Comparison of ENCODE assay signal across 8 mouse cellular contexts in genomic region chr2:90941744-90942143, GRCm38 (mm10). TPM values are rescaled to one million over a fixed set of nuclear protein-coding genes. Genes with fewer than 3 reads are reported as not detected.
A peak's percentile ranks its signal among the peaks of the same experiment; 100 is the strongest.
DNase-seq lines count a peak whose midpoint lies in the region; ATAC-seq and TF ChIP-seq lines count a peak whose summit lies in the region.
"Had no signal": no experiment of that assay in that cellular context is flagged by ENCODE, and none has a peak within 500 bp of the region (broad histone marks: within the 10 kb centered on the region; RNA-seq: fewer than 3 reads in every experiment).

No protein-coding gene starts in this region.

- H3K4me3 ChIP-seq in megakaryocyte, embryonic 14.5 days (replicated peaks) = peak overlapping the region; percentile 97
- peak overlapping the region; percentile 87 for H3K4me3 ChIP-seq in forebrain, embryonic 16.5 days (replicated peaks; ENCODE audit: low read length)
- peak overlapping the region; percentile 97 for H3K4me3 ChIP-seq in liver, embryonic 12.5 days
- H3K4me3 ChIP-seq in stomach, postnatal 0 days (ENCODE audit: low read depth, low read length) = peak overlapping the region; percentile 99; the same call in 1 of the 2 replicates

- WGBS in forebrain, embryonic 16.5 days = 37% methylated on average over 2 of the region's 2 CpGs
- WGBS in liver, embryonic 12.5 days (ENCODE audit: insufficient replicate concordance) = 63% methylated on average over 2 of the region's 2 CpGs
- WGBS in stomach, postnatal 0 days = 44% methylated on average over 2 of the region's 2 CpGs

- no peak for TF ChIP-seq CTCF in stomach, postnatal 0 days (IDR thresholded peaks at IDR 0.05; ENCODE audit: low read depth)

- no peak for TF ChIP-seq EP300 in stomach, postnatal 0 days (optimal IDR thresholded peaks at IDR 0.05)

- peaks cover 57% of the 10 kb centered on the region for H3K4me1 ChIP-seq in megakaryocyte, embryonic 14.5 days
- peaks cover 27% of the 10 kb centered on the region for H3K4me1 ChIP-seq in forebrain, embryonic 16.5 days (replicated peaks; ENCODE audit: control insufficient read depth, insufficient read depth, low read length)
- peaks cover 61% of the 10 kb centered on the region for H3K4me1 ChIP-seq in liver, embryonic 12.5 days
- H3K4me1 ChIP-seq in stomach, postnatal 0 days (replicated peaks; ENCODE audit: control insufficient read depth, insufficient read depth) = peaks cover 5% of the 10 kb centered on the region; the same call in 1 of the 2 replicates

- H3K9me3 ChIP-seq in megakaryocyte, embryonic 14.5 days = no peaks in the 10 kb centered on the region
- H3K9me3 ChIP-seq in forebrain, embryonic 16.5 days (ENCODE audit: control insufficient read depth, low read length) = no peaks in the 10 kb centered on the region
- H3K9me3 ChIP-seq in liver, embryonic 12.5 days (replicated peaks) = no peaks in the 10 kb centered on the region
- H3K9me3 ChIP-seq in stomach, postnatal 0 days (ENCODE audit: control insufficient read depth, low read length) = no peaks in the 10 kb centered on the region

- H3K27ac ChIP-seq in forebrain, embryonic 16.5 days (ENCODE audit: low read length) = no peak overlapping the region
- H3K27ac ChIP-seq in liver, embryonic 12.5 days = no peak overlapping the region
- no peak overlapping the region for H3K27ac ChIP-seq in stomach, postnatal 0 days (replicated peaks)

- no peak for ATAC-seq in megakaryocyte, adult 5-6 weeks (ENCODE audit: poor library complexity, severe bottlenecking)
- ATAC-seq in forebrain, embryonic 16.5 days = no peak
- ATAC-seq in liver, embryonic 12.5 days = no peak
- no peak for ATAC-seq in stomach, postnatal 0 days (ENCODE audit: low FRiP score, low TSS enrichment)
- no peak for ATAC-seq in megakaryocyte-erythroid progenitor cell, adult 5-6 weeks (replicated peaks; ENCODE audit: low FRiP score, low TSS enrichment, poor library complexity, severe bottlenecking)

- no peak overlapping the region for H3K9ac ChIP-seq in forebrain, embryonic 16.5 days (replicated peaks; ENCODE audit: low read depth, low read length)
- H3K9ac ChIP-seq in liver, embryonic 12.5 days = peak overlapping the region; percentile 97
- H3K9ac ChIP-seq in stomach, postnatal 0 days (ENCODE audit: low read length) = no peak overlapping the region

- H3K4me2 ChIP-seq in forebrain, embryonic 16.5 days (ENCODE audit: low read length) = peak overlapping the region; percentile 62
- peak overlapping the region; percentile 82 for H3K4me2 ChIP-seq in liver, embryonic 12.5 days
- peak overlapping the region; percentile 84 for H3K4me2 ChIP-seq in stomach, postnatal 0 days (replicated peaks; ENCODE audit: low read depth)

- peaks cover 11% of the 10 kb centered on the region for H3K36me3 ChIP-seq in megakaryocyte, embryonic 14.5 days (replicated peaks; ENCODE audit: low read length)
- H3K36me3 ChIP-seq in forebrain, embryonic 16.5 days (ENCODE audit: control insufficient read depth, insufficient read depth) = no peaks in the 10 kb centered on the region
- peaks cover 24% of the 10 kb centered on the region for H3K36me3 ChIP-seq in liver, embryonic 12.5 days
- H3K36me3 ChIP-seq in stomach, postnatal 0 days (ENCODE audit: control insufficient read depth, insufficient read depth, low read length) = no peaks in the 10 kb centered on the region

- no peak for DNase-seq in stomach, postnatal 0 days (ENCODE audit: low spot score)
- DNase-seq in layer of hippocampus, adult 11-12 months (ENCODE audit: low spot score) = no peak
- DNase-seq: adrenal gland, postnatal 25 days had no signal

- no peaks in the 10 kb centered on the region for H3K27me3 ChIP-seq in megakaryocyte, embryonic 14.5 days (replicated peaks)
- H3K27me3 ChIP-seq in forebrain, embryonic 16.5 days (replicated peaks; ENCODE audit: control insufficient read depth, insufficient read depth, low read length) = no peaks in the 10 kb centered on the region
- H3K27me3 ChIP-seq in liver, embryonic 12.5 days (replicated peaks) = no peaks in the 10 kb centered on the region
- H3K27me3 ChIP-seq in stomach, postnatal 0 days (ENCODE audit: control insufficient read depth, insufficient read depth, low read length) = no peaks in the 10 kb centered on the region

RNA-seq across cellular contexts. Expression of gene Celf1, which starts 1.6 kb away (rescaled TPM):
- 8.0 and 10.4 TPM in 2 replicates for polyA plus RNA-seq in megakaryocyte, embryonic 14.5 days (2012; ENCODE audit: insufficient read depth, low replicate concordance)
- total RNA-seq in megakaryocyte, adult 5-6 weeks (2015) = 33.7 and 34.7 TPM in 2 replicates
- total RNA-seq in megakaryocyte, adult 5-6 weeks (2017) = 31.3 and 34.1 TPM in 2 replicates
- 130 and 144 TPM in 2 replicates for polyA plus RNA-seq in forebrain, embryonic 16.5 days (2015; fragmentation: Nextera tagmentation; extraction: Ambion mirVana)
- 79.4 and 81.3 TPM in 2 replicates for polyA plus RNA-seq in liver, embryonic 12.5 days (2016; fragmentation: Nextera tagmentation; extraction: Ambion mirVana)
- 31.0 and 33.7 TPM in 2 replicates for polyA plus RNA-seq in stomach, postnatal 0 days (2015; fragmentation: Nextera tagmentation; extraction: Ambion mirVana)
- total RNA-seq in megakaryocyte-erythroid progenitor cell, adult 5-6 weeks (2014; fragmentation: Nextera tagmentation) = 82.1 and 92.9 TPM in 2 replicates
- total RNA-seq in megakaryocyte-erythroid progenitor cell, adult 5-6 weeks (2017) = 57.9 and 75.2 TPM in 2 replicates

RNA-seq across cellular contexts. Expression of gene Ndufs3, which starts 37.1 kb away (rescaled TPM):
- polyA plus RNA-seq in megakaryocyte, embryonic 14.5 days (2012; ENCODE audit: insufficient read depth, low replicate concordance) = 16.0 and 56.8 TPM in 2 replicates
- 113 and 119 TPM in 2 replicates for total RNA-seq in megakaryocyte, adult 5-6 weeks (2015)
- total RNA-seq in megakaryocyte, adult 5-6 weeks (2017) = 61.6 and 70.9 TPM in 2 replicates
- 211 and 212 TPM in 2 replicates for polyA plus RNA-seq in forebrain, embryonic 16.5 days (2015; fragmentation: Nextera tagmentation; extraction: Ambion mirVana)
- polyA plus RNA-seq in liver, embryonic 12.5 days (2016; fragmentation: Nextera tagmentation; extraction: Ambion mirVana) = 171 and 177 TPM in 2 replicates
- 224 and 230 TPM in 2 replicates for polyA plus RNA-seq in stomach, postnatal 0 days (2015; fragmentation: Nextera tagmentation; extraction: Ambion mirVana)
- 200 and 247 TPM in 2 replicates for total RNA-seq in megakaryocyte-erythroid progenitor cell, adult 5-6 weeks (2014; fragmentation: Nextera tagmentation)
- total RNA-seq in megakaryocyte-erythroid progenitor cell, adult 5-6 weeks (2017) = 96.1 and 109 TPM in 2 replicates

RNA-seq across cellular contexts. Expression of gene Kbtbd4, which starts 37.2 kb away (rescaled TPM):
- polyA plus RNA-seq in megakaryocyte, embryonic 14.5 days (2012; ENCODE audit: insufficient read depth, low replicate concordance) = 2.4 and 5.0 TPM in 2 replicates
- 9.1 and 11.3 TPM in 2 replicates for total RNA-seq in megakaryocyte, adult 5-6 weeks (2015)
- 9.3 and 14.1 TPM in 2 replicates for total RNA-seq in megakaryocyte, adult 5-6 weeks (2017)
- polyA plus RNA-seq in forebrain, embryonic 16.5 days (2015; fragmentation: Nextera tagmentation; extraction: Ambion mirVana) = 61.9 and 62.3 TPM in 2 replicates
- polyA plus RNA-seq in liver, embryonic 12.5 days (2016; fragmentation: Nextera tagmentation; extraction: Ambion mirVana) = 22.6 and 26.0 TPM in 2 replicates
- polyA plus RNA-seq in stomach, postnatal 0 days (2015; fragmentation: Nextera tagmentation; extraction: Ambion mirVana) = 16.4 and 18.4 TPM in 2 replicates
- total RNA-seq in megakaryocyte-erythroid progenitor cell, adult 5-6 weeks (2014; fragmentation: Nextera tagmentation) = 14.3 and 18.7 TPM in 2 replicates
- 28.6 and 32.0 TPM in 2 replicates for total RNA-seq in megakaryocyte-erythroid progenitor cell, adult 5-6 weeks (2017)

RNA-seq across cellular contexts. Expression of gene C1qtnf4, which starts 56.1 kb away (rescaled TPM):
- polyA plus RNA-seq in megakaryocyte, embryonic 14.5 days (2012; ENCODE audit: insufficient read depth, low replicate concordance) = 0.18 TPM in 1 of 2 replicates, not detected in the other
- total RNA-seq in megakaryocyte, adult 5-6 weeks (2015) = not detected in 2 replicates
- total RNA-seq in megakaryocyte, adult 5-6 weeks (2017) = not detected in 2 replicates
- polyA plus RNA-seq in forebrain, embryonic 16.5 days (2015; fragmentation: Nextera tagmentation; extraction: Ambion mirVana) = 28.6 and 29.9 TPM in 2 replicates
- polyA plus RNA-seq in liver, embryonic 12.5 days (2016; fragmentation: Nextera tagmentation; extraction: Ambion mirVana) = 6.6 and 7.3 TPM in 2 replicates
- polyA plus RNA-seq in stomach, postnatal 0 days (2015; fragmentation: Nextera tagmentation; extraction: Ambion mirVana) = 19.4 and 20.7 TPM in 2 replicates
- not detected in 2 replicates for total RNA-seq in megakaryocyte-erythroid progenitor cell, adult 5-6 weeks (2014; fragmentation: Nextera tagmentation)
- total RNA-seq in megakaryocyte-erythroid progenitor cell, adult 5-6 weeks (2017) = not detected in 2 replicates
